Mouse (Mus musculus) spleen, postnatal 10 days (tissue): ENCODE measurements around the gene Efcab9.
A peak's percentile ranks its signal among the peaks of the same experiment; 100 is the strongest.

Experiments used
- DNase-seq, 2 experiments: peaks; one replicate each; pipeline ENCODE4 v3.0.0; 2021 to 2022; ENCODE audit warnings: low spot score in 2 of 2

The Efcab9 gene

GRCm38 (mm10) chr11:32531871-32532764, at the start of gene Efcab9:
Gene Efcab9, minus strand, starts transcription at chr11:32532081.
- DNase-seq = peak; percentile 14 to 22

DNA sequence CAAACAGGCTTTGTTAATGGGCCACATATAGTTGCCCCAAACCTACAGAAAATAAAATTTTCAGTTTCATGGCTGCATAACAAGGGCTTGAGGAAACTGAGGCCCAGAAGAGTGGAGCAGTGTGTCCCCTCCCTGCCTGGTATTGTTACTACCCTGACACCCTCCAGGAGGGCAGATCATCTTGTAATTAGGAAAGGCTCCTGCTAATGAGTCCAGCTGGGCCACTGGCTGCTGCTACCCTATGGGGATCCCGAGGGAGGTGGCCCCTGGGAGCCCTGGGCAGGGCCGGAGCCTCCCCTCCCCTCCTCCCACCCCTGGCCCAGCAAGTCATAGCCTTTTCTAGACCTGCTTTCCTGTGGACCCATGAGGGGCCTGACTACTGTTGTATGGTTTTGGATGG, 49.1 kb upstream of the Efcab9 start:
- no peak for DNase-seq

- DNase-seq = peak in 1 of 2 experiments; percentile 62
Measured at GRCm38 (mm10) chr11:32580305-32580947, 48.5 kb upstream of the Efcab9 start.

DNA sequence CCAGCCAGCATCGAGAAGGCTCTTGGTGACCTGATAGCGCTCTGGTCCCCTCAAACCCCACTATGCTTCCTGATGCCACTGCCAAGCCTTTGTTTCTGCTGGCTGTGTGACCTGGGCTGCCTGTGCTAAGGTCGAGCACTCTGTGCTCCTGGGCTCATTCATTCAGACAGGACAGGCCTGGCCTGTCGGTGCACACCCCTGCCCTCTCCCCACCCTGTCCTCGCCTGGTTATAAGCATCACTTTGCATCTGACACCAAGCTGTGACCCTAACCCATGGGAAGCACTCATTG, 44.8 kb upstream of the Efcab9 start:
- DNase-seq = no peak

DNA sequence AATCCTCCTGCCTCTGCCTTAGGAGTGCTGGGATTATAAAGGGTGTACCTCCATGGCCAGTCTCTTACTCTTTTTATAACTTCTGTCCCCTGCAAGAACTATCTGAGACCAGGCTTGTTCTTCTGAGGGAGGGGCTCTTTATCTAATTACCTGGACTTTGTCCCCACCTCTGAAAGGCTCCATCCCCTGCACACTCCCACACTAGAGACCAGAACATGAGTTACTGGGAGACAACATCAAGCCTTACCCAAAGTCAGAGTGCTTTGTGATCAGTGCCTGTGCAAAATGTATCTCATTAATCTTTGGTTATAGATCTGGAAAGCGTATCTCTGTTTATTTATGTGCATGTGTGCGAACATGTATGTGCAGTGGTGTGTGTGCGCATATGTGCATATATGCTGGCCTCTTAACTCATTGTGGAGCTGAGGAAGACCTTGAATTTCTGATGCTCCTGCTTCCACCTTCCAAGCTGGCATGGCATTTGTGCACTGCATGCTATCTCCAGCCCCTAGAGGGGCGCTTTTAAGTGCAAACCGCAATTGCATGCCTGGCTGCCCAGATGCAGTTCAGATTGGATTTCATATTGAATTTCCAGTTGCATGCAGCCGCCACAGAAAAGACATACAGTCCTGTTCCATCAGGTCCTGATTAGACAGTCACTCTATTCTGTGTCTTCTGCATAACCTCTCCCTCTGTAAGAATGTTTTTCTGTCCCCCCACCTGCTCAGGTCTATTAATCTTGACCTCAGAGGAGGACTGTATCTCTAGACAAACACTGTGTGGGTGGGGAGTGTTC, 44.3 kb upstream of the Efcab9 start:
- no peak for DNase-seq

DNA sequence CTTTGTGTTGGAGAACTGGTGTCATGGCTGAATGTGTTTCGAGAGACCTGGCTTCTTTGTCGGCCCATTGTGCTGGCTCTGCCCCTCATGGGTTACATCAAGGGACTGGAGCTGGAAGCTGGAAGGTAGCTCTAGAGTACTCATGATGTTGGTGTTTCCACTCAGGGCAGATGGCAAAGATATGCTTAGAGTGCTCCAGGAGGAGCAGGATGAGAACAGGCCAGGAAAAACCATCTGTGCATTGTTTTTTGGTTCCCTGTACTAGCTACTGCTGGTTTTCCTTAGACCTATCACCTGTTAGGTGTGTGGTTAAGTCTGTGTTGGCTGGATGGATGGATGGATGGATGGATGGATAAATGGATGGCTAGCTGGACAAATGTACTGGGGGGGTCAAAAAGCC, 41.8 kb upstream of the Efcab9 start:
- no peak for DNase-seq

DNA sequence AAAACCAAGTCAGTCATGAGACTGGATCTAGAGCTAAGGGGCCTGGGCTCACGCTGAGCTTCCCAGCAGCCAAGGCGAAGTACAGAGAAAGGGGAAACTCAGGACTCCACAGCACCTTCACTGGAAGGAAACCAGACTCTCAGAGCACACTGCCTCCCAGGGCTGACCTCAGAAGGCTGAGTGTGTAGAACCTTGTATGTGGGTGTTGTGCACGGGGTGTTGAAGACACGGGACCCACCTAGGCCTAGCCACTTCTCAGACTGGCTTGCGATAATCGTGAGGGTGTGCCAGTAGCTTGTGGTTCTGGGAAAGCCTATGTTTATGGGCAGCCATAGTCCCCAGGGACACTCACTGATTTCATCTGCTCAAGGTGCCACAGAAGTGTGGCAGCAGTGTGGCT, 39.2 kb upstream of the Efcab9 start:
- DNase-seq = no peak

- DNase-seq = no peak
Measured at GRCm38 (mm10) chr11:32568637-32569293, 36.9 kb upstream of the Efcab9 start.

GRCm38 (mm10) chr11:32568060-32568459, 36.2 kb upstream of the Efcab9 start:
- DNase-seq = no peak

DNA sequence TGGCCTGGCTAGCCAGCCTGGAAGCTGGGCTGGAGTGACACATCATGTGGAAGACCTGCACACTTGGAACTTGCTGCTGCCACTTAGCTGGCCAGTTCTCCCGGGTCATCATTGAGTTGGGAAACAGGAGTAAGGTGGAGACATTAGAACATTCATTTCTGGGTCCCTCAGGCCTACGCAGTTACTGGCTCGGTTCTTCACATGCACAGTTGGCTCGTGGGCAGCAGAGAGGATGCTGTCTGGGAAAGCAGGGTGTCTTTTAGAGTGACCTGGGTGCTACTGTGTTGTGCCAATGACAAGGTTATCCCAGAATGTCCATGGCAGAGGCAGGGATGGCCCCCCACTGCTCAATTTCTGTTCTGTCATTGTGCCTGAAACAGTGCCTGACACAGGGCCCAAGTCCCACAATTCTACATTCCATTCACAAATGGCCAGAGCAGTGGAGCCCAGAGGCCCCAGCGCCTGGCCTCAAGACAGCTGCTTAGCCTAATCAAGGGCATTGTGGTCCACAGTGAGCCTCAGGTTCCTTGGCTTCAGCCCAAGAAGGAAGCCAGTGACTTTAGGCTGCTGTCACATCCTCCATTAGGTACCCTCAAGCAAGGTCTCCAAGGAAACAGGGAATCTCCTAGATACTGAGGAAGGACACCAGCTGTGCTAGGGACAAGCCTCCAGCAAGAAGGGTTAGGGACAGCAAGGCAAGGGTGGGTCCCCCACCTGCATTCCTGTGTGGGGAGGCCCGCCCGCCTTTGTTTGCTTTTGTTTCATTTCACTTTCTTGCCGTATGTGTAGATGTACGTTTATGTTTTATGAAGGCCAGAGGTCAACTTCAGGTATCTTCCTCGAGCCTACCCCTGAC, 35.3 kb upstream of the Efcab9 start:
- no peak for DNase-seq

DNA sequence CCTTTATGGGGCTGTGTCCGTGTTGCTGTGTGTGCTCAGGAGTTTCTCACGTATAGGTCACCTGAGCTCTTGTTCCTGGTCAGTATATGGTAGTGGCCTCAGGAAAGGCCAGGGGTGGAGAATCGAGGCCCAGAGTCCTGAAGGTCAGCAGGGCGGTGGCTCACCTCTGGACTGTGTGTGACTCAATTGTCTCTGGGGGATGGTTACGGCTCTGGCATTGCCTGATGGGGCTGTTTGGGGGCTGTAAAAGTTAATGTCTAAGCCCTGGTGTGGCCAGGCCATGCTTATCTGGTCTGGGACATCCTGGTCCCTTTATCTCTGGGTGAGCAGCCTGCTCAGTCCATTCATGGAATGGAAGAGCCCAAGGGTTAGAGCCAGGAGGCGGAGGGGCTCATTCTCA, 34.3 kb upstream of the Efcab9 start:
- no peak for DNase-seq

DNA sequence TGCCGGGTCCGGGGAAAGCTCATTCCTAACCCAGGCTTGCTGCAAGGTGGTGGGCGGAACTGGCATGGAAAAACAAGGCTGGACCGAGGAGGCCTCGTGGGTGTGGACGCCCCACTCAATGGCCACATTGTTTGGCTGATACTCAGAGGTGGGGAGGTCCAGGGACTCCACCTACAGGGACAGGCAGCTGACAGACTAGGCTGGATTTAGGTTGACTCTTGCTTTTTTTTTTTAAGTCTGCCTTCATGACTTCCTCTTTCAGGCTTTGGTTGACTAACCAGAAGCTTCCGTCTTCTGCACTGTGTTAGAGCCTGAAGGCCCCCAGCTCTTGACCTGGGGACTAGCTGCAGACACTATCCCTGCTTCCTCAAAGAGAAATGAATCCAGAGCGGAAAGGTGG, 33.2 kb upstream of the Efcab9 start:
- no peak for DNase-seq

DNA sequence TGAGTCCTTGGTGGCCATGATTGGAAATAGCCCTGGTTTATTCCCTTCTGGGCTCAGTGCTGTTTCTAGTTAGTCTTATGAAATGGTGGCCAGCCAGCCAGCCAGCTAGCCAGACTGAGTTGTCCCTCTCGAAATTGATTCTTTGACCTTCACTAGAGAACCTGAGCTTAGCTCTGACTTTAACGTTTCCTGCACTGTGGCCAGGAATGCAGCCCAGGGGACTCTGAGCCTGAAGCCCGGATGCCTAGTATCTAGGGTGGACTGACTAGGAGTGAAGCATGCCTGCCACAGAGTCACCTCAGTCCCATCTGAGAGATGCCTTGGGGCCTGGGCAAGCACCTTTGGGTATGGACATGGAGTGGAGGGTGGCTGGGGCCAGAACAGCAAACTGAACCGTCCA, 32.7 kb upstream of the Efcab9 start:
- DNase-seq = no peak

DNA sequence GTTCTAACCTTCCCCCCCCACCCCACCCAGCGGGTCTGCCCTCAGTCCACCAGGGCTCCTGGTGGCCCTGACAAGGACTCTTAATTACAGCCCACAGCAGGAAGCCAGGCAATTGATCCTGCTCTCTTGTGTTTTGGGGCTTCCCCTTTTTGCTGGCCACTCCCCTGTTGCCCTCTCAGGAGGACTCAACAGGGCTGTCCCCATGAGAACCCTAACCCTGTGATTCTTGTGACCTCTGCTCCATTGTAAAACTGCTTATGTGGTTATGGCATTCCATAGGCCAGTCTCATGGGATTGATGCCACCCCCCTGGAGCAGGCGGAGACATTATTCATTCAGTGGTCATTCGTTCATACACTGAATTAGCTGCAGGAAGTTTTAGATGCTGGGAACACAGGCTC, 31.8 kb upstream of the Efcab9 start:
- DNase-seq = no peak

- DNase-seq = no peak
Measured at GRCm38 (mm10) chr11:32562706-32563105, 30.8 kb upstream of the Efcab9 start.

GRCm38 (mm10) chr11:32561465-32562355, 29.8 kb upstream of the Efcab9 start:
- no peak for DNase-seq

- no peak for DNase-seq
Measured at GRCm38 (mm10) chr11:32560015-32560770, 28.3 kb upstream of the Efcab9 start.

GRCm38 (mm10) chr11:32558677-32559076, 26.8 kb upstream of the Efcab9 start:
- DNase-seq = no peak

DNA sequence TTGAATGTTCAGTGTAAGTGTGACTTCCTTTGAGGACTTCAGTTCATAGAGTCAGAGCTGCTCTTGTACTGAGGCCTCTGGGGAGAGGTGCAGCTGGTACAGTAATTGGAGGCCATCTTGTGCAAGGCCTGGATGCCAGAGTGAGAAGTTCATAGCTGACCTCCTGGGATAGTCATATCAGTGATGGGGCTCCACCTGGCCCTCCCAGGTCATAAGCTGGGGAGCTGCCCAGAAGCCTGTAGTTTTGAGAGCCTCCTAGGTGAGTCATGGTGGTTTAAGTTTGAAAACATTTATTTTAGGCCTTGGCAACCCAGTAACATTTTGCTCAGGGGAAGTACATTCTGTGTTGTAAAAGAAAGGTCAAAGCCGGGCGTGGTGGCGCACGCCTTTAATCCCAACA, 26.1 kb upstream of the Efcab9 start:
- DNase-seq = no peak
